Mouse (Mus musculus): ENCODE measurements at regions not wholly inside any gene's neighbourhood (a gene's known extent, or its start where the extent isn't known, plus 50 kb on each side); places are given as distances from the start of the nearest gene placed in this dataset.
A peak's percentile ranks its signal among the peaks of the same experiment; 100 is the strongest.

GRCm38 (mm10) chr14:123187270-123188058 is 203.6 kb upstream of the Tmtc4 start:
- WGBS: 62% methylated on average over 11 of the region's 11 CpGs
- ATAC-seq (ENCODE audit: low FRiP score, low TSS enrichment): no peak

GRCm38 (mm10) chr14:123173183-123173582 is 189.3 kb upstream of the Tmtc4 start:
- WGBS: 24% methylated on average over 2 of the region's 2 CpGs
- H3K27ac ChIP-seq (replicated peaks; ENCODE audit: low read depth, low read length): no peak overlapping the region
- H3K9ac ChIP-seq (replicated peaks; ENCODE audit: low read length): no peak overlapping the region
- no peak overlapping the region for H3K4me2 ChIP-seq (ENCODE audit: low read length)
- DNase-seq: peak; percentile 55
- H3K27me3 ChIP-seq (ENCODE audit: control insufficient read depth, insufficient read depth, low read length): no peaks in the 10 kb centered on the region
- H3K4me1 ChIP-seq (ENCODE audit: control insufficient read depth, insufficient read depth, low read length): no peaks in the 10 kb centered on the region
- H3K9me3 ChIP-seq (ENCODE audit: control insufficient read depth, low read length): no peaks in the 10 kb centered on the region
- no peak; the same call in 1 of the 2 replicates for ATAC-seq (ENCODE audit: low FRiP score, low TSS enrichment)
- H3K36me3 ChIP-seq (ENCODE audit: control insufficient read depth, insufficient read depth, low read length): no peaks in the 10 kb centered on the region
- no peak overlapping the region for H3K4me3 ChIP-seq (replicated peaks; ENCODE audit: low read depth, low read length)

More at GRCm38 (mm10) chr14:123187270-123188058, 203.6 kb upstream of the Tmtc4 start:
- Histone ChIP-seq H3K9me3 (ENCODE audit: control insufficient read depth, low read length) (no peaks in the 10 kb centered on the region), H3K4me3 (replicated peaks; ENCODE audit: low read depth, low read length) (no peak overlapping the region), H3K27ac (replicated peaks; ENCODE audit: low read depth, low read length) (no peak overlapping the region), H3K4me2 (ENCODE audit: low read length) (no peak overlapping the region), H3K4me1 (ENCODE audit: control insufficient read depth, insufficient read depth, low read length) (no peaks in the 10 kb centered on the region), H3K36me3 (ENCODE audit: control insufficient read depth, insufficient read depth, low read length) (no peaks in the 10 kb centered on the region), H3K9ac (replicated peaks; ENCODE audit: low read length) (no peak overlapping the region), H3K27me3 (ENCODE audit: control insufficient read depth, insufficient read depth, low read length) (no peaks in the 10 kb centered on the region)
- peak; percentile 14 for DNase-seq

- Histone ChIP-seq H3K9me3 (ENCODE audit: control insufficient read depth, low read length) (no peaks in the 10 kb centered on the region), H3K36me3 (ENCODE audit: control insufficient read depth, insufficient read depth, low read length) (no peaks in the 10 kb centered on the region), H3K27ac (replicated peaks; ENCODE audit: low read depth, low read length) (no peak overlapping the region), H3K27me3 (ENCODE audit: control insufficient read depth, insufficient read depth, low read length) (no peaks in the 10 kb centered on the region), H3K4me2 (ENCODE audit: low read length) (no peak overlapping the region), H3K4me3 (replicated peaks; ENCODE audit: low read depth, low read length) (no peak overlapping the region), H3K9ac (replicated peaks; ENCODE audit: low read length) (no peak overlapping the region), H3K4me1 (ENCODE audit: control insufficient read depth, insufficient read depth, low read length) (no peaks in the 10 kb centered on the region)
- ATAC-seq (ENCODE audit: low FRiP score, low TSS enrichment) (no peak), DNase-seq (no peak)
- 57% methylated on average over 1 of the region's 1 CpGs for WGBS
Observed at GRCm38 (mm10) chr14:123171865-123172264, 188.0 kb upstream of the Tmtc4 start.

- no peak overlapping the region for H3K27ac ChIP-seq (replicated peaks; ENCODE audit: low read depth, low read length)
- no peaks in the 10 kb centered on the region for H3K36me3 ChIP-seq (ENCODE audit: control insufficient read depth, insufficient read depth, low read length)
- H3K4me3 ChIP-seq (replicated peaks; ENCODE audit: low read depth, low read length): no peak overlapping the region
- DNase-seq (peak; percentile 12), ATAC-seq (ENCODE audit: low FRiP score, low TSS enrichment) (no peak)
- no peaks in the 10 kb centered on the region for H3K9me3 ChIP-seq (ENCODE audit: control insufficient read depth, low read length)
- H3K27me3 ChIP-seq (ENCODE audit: control insufficient read depth, insufficient read depth, low read length): no peaks in the 10 kb centered on the region
- H3K9ac ChIP-seq (replicated peaks; ENCODE audit: low read length): no peak overlapping the region
- no peak overlapping the region for H3K4me2 ChIP-seq (ENCODE audit: low read length)
- WGBS: 48% methylated on average over 4 of the region's 4 CpGs
- H3K4me1 ChIP-seq (ENCODE audit: control insufficient read depth, insufficient read depth, low read length): no peaks in the 10 kb centered on the region
Observed at GRCm38 (mm10) chr14:123163842-123164241, 180.0 kb upstream of the Tmtc4 start.

GRCm38 (mm10) chr14:123143489-123144046 is 159.7 kb upstream of the Tmtc4 start:
- Histone ChIP-seq H3K27ac (replicated peaks; ENCODE audit: low read depth, low read length) (no peak overlapping the region), H3K9ac (replicated peaks; ENCODE audit: low read length) (no peak overlapping the region), H3K36me3 (ENCODE audit: control insufficient read depth, insufficient read depth, low read length) (no peaks in the 10 kb centered on the region), H3K9me3 (ENCODE audit: control insufficient read depth, low read length) (no peaks in the 10 kb centered on the region), H3K4me3 (replicated peaks; ENCODE audit: low read depth, low read length) (no peak overlapping the region), H3K4me1 (ENCODE audit: control insufficient read depth, insufficient read depth, low read length) (0 out of 2 replicates have a peak, but pooled peaks cover 8% of the 10 kb centered on the region), H3K4me2 (ENCODE audit: low read length) (no peak overlapping the region), H3K27me3 (ENCODE audit: control insufficient read depth, insufficient read depth, low read length) (no peaks in the 10 kb centered on the region)
- ATAC-seq (ENCODE audit: low FRiP score, low TSS enrichment): no peak
- DNase-seq: no peak
- 64% methylated on average over 5 of the region's 5 CpGs for WGBS

- Histone ChIP-seq H3K27ac (replicated peaks; ENCODE audit: low read depth, low read length) (0 out of 2 replicates have a peak overlapping the region, but pooled peaks have one; percentile 26), H3K9ac (replicated peaks; ENCODE audit: low read length) (no peak overlapping the region), H3K36me3 (ENCODE audit: control insufficient read depth, insufficient read depth, low read length) (no peaks in the 10 kb centered on the region), H3K4me1 (ENCODE audit: control insufficient read depth, insufficient read depth, low read length) (0 out of 2 replicates have a peak, but pooled peaks cover 2% of the 10 kb centered on the region), H3K4me3 (replicated peaks; ENCODE audit: low read depth, low read length) (no peak overlapping the region), H3K27me3 (ENCODE audit: control insufficient read depth, insufficient read depth, low read length) (no peaks in the 10 kb centered on the region), H3K4me2 (ENCODE audit: low read length) (no peak overlapping the region), H3K9me3 (ENCODE audit: control insufficient read depth, low read length) (no peaks in the 10 kb centered on the region)
- DNase-seq (peak; percentile 47), ATAC-seq (ENCODE audit: low FRiP score, low TSS enrichment) (peak; percentile 72)
- 47% methylated on average over 6 of the region's 6 CpGs for WGBS
Observed at GRCm38 (mm10) chr14:123138743-123139705, 155.2 kb upstream of the Tmtc4 start.

GRCm38 (mm10) chr14:123133979-123134378 is 150.1 kb upstream of the Tmtc4 start:
- Histone ChIP-seq H3K4me2 (ENCODE audit: low read length) (no peak overlapping the region), H3K27ac (replicated peaks; ENCODE audit: low read depth, low read length) (no peak overlapping the region), H3K9me3 (ENCODE audit: control insufficient read depth, low read length) (no peaks in the 10 kb centered on the region), H3K9ac (replicated peaks; ENCODE audit: low read length) (no peak overlapping the region), H3K36me3 (ENCODE audit: control insufficient read depth, insufficient read depth, low read length) (no peaks in the 10 kb centered on the region), H3K27me3 (ENCODE audit: control insufficient read depth, insufficient read depth, low read length) (no peaks in the 10 kb centered on the region), H3K4me1 (ENCODE audit: control insufficient read depth, insufficient read depth, low read length) (no peaks in the 10 kb centered on the region), H3K4me3 (replicated peaks; ENCODE audit: low read depth, low read length) (no peak overlapping the region)
- 50% methylated on average over 1 of the region's 1 CpGs for WGBS
- DNase-seq (no peak), ATAC-seq (ENCODE audit: low FRiP score, low TSS enrichment) (no peak)

- no peak for DNase-seq
- no peaks in the 10 kb centered on the region for H3K36me3 ChIP-seq (ENCODE audit: control insufficient read depth, insufficient read depth, low read length)
- no peak overlapping the region for H3K27ac ChIP-seq (replicated peaks; ENCODE audit: low read depth, low read length)
- H3K9ac ChIP-seq (replicated peaks; ENCODE audit: low read length): no peak overlapping the region
- no peak overlapping the region for H3K4me2 ChIP-seq (ENCODE audit: low read length)
- no peak for ATAC-seq (ENCODE audit: low FRiP score, low TSS enrichment)
- H3K27me3 ChIP-seq (ENCODE audit: control insufficient read depth, insufficient read depth, low read length): no peaks in the 10 kb centered on the region
- H3K9me3 ChIP-seq (ENCODE audit: control insufficient read depth, low read length): 0 out of 2 replicates have a peak, but pooled peaks cover 3% of the 10 kb centered on the region
- no peak overlapping the region for H3K4me3 ChIP-seq (replicated peaks; ENCODE audit: low read depth, low read length)
- 85% methylated on average over 2 of the region's 2 CpGs for WGBS
- no peaks in the 10 kb centered on the region for H3K4me1 ChIP-seq (ENCODE audit: control insufficient read depth, insufficient read depth, low read length)
Observed at GRCm38 (mm10) chr14:123120361-123120760, 136.5 kb upstream of the Tmtc4 start.
